11 mouse cellular contexts compared by ENCODE assay signal in the genomic region with DNA sequence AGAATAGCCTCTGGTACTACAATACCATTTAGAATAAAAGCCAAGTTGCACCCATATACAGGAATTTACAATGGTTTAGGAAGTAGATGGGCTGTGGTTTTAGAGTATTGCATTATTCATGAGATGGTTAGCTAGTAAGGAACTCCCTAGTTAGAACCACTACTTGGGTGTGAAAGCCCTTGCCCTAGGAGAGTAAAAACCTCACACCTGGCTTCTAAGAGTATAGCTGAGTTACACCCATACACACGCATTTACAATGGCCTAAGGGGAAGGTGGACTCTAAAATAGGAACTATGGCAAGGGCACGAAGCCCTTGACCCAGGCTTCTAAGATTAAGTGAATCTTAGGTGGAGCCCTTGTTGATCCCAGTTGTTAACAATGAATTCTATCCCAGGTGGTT. TPM values are rescaled to one million over a fixed set of nuclear protein-coding genes. Genes with fewer than 3 reads are reported as not detected.
"Had no signal": no experiment of that assay in that cellular context is flagged by ENCODE, and none has a peak within 500 bp of the region (broad histone marks: within the 10 kb centered on the region; RNA-seq: fewer than 3 reads in every experiment).

No protein-coding gene starts in this region.

RNA-seq across cellular contexts. Expression of a gene that starts 7.3 kb away (rescaled TPM):
- total RNA-seq: left cerebral cortex, postnatal 10 days; left cerebral cortex, postnatal 14 days; left cerebral cortex, postnatal 4 days; megakaryocyte-erythroid progenitor cell, adult 5-6 weeks had no signal

RNA-seq across cellular contexts. Expression of a gene that starts 19.6 kb away (rescaled TPM):
- total RNA-seq: left cerebral cortex, postnatal 10 days; left cerebral cortex, postnatal 14 days; left cerebral cortex, postnatal 25 days; left cerebral cortex, postnatal 36 days; left cerebral cortex, postnatal 4 days; liver, adult 2 months; megakaryocyte progenitor cell, adult 5-6 weeks; megakaryocyte, adult 5-6 weeks; megakaryocyte-erythroid progenitor cell, adult 5-6 weeks; monocyte, adult 5-6 weeks had no signal

RNA-seq across cellular contexts. Expression of a gene that starts 33.5 kb away (rescaled TPM):
- total RNA-seq: left cerebral cortex, postnatal 10 days; left cerebral cortex, postnatal 14 days; left cerebral cortex, postnatal 25 days; left cerebral cortex, postnatal 36 days; left cerebral cortex, postnatal 4 days; liver, adult 2 months; megakaryocyte progenitor cell, adult 5-6 weeks; megakaryocyte, adult 5-6 weeks; megakaryocyte-erythroid progenitor cell, adult 5-6 weeks; midbrain, postnatal 0 days; monocyte, adult 5-6 weeks had no signal

RNA-seq across cellular contexts. Expression of a gene that starts 47.5 kb away (rescaled TPM):
- total RNA-seq: left cerebral cortex, postnatal 10 days; left cerebral cortex, postnatal 14 days; left cerebral cortex, postnatal 25 days; left cerebral cortex, postnatal 36 days; left cerebral cortex, postnatal 4 days; liver, adult 2 months; megakaryocyte progenitor cell, adult 5-6 weeks; megakaryocyte, adult 5-6 weeks; megakaryocyte-erythroid progenitor cell, adult 5-6 weeks; midbrain, postnatal 0 days; monocyte, adult 5-6 weeks had no signal
